In genomic region chr11:117828149-117828887, GRCm38 (mm10) we compare ENCODE assay signal across 1 mouse cellular context.
TF ChIP-seq lines count a peak whose summit lies in the region.

No protein-coding gene starts in this region.

TF ChIP-seq in MEL, 35 proteins besides CTCF, POLR2A, EP300 and RAD21:
- TF ChIP-seq MXI1 (IDR thresholded peaks at IDR 0.05; ENCODE audit: low read depth, low read length) (peak; percentile 35), CHD1 (IDR thresholded peaks at IDR 0.05; ENCODE audit: low read depth, low read length) (no peak; the same call in 1 of the 2 replicates), USF2 (IDR thresholded peaks at IDR 0.05; ENCODE audit: borderline replicate concordance in 1 of 2, insufficient read depth in 1 of 2, low read depth in 1 of 2, low read length in 2 of 2) (no peak), MAX (IDR thresholded peaks at IDR 0.05; ENCODE audit: low read length) (peak; percentile 9), E2F4 (IDR thresholded peaks at IDR 0.05; ENCODE audit: borderline replicate concordance, low read depth, low read length) (peak; percentile 45; the same call in 1 of the 2 replicates), ZNF384 (IDR thresholded peaks at IDR 0.05; ENCODE audit: low read depth, low read length) (peak; percentile 66)
